Mouse (Mus musculus) spleen, adult 2 months (tissue): ENCODE results near the gene Ldb2. TPM values are rescaled to one million over a fixed set of nuclear protein-coding genes. Genes with fewer than 3 reads are reported as not detected.

ENCODE experiments used
- DNase-seq, 2 experiments: peaks; one replicate each; pipeline versions ENCODE4 v3.0.0 to v3.0.0-alpha.2; 2012 to 2021; ENCODE audit warnings: low spot score in 2 of 2, low read depth in 1 of 2
- H3K27ac ChIP-seq: fragments of 200-500 bp; 2 replicates; pipeline ENCODE4 v1.5.1; 2012; ENCODE audit warnings: low read length, inconsistent platforms; ENCODE audit not compliant: insufficient read depth
- H3K27me3 ChIP-seq: fragments of 200-500 bp; 2 replicates; pipeline ENCODE4 v1.6.1; 2012; ENCODE audit warnings: mild to moderate bottlenecking, moderate library complexity, low read length, inconsistent platforms; ENCODE audit not compliant: control insufficient read depth, insufficient read depth
- H3K36me3 ChIP-seq: fragments of 200-500 bp; 2 replicates; pipeline ENCODE4 v1.6.1; 2012; ENCODE audit warnings: mild to moderate bottlenecking, low read length, inconsistent platforms; ENCODE audit not compliant: control insufficient read depth, insufficient read depth
- H3K4me1 ChIP-seq: fragments of 200-500 bp; 2 replicates; pipeline ENCODE4 v1.6.1; 2011; ENCODE audit warnings: inconsistent platforms; ENCODE audit not compliant: control insufficient read depth, insufficient read depth, insufficient read length
- H3K4me3 ChIP-seq: fragments of 200-500 bp; 2 replicates; pipeline ENCODE4 v1.5.1; 2011; ENCODE audit warnings: mild to moderate bottlenecking, inconsistent platforms; ENCODE audit not compliant: insufficient read depth, insufficient read length; ENCODE audit errors: extremely low read depth
- CTCF ChIP-seq: fragments of 200-500 bp; IDR thresholded peaks from 2 replicates; pipeline ENCODE4 v1.5.1; 2011; ENCODE audit warnings: mild to moderate bottlenecking, inconsistent platforms; ENCODE audit not compliant: insufficient read depth, insufficient read length, insufficient replicate concordance; ENCODE audit errors: extremely low read depth
- POLR2A ChIP-seq: fragments of 200-500 bp; IDR thresholded peaks from 2 replicates; pipeline ENCODE4 v1.6.1; 2011; ENCODE audit warnings: low read depth, low read length, inconsistent platforms
- WGBS: fragments of 180-500 bp; shearing (Covaris S2); methylation state at CpG from one replicate; pipeline ENCODE4 v1.1.7; 2018; 5-methylcytosine and 5-hydroxymethylcytosine counted together
- polyA plus RNA-seq: library from polyadenylated mRNA; depleted of rRNA; stranded (reverse); fragments of >200 nt; gene quantifications from 2 replicates; pipeline ENCODE4 v1.2.3, GENCODE M21; 2012

Gene Ldb2
- polyA plus RNA-seq, 1 experiment: 10.9 TPM

GRCm38 (mm10) chr5:44552121-44552520 lies 247.4 kb downstream of the Ldb2 start:
- H3K36me3 ChIP-seq: no peaks in the 10 kb centered on the region
- H3K27ac ChIP-seq: no peak overlapping the region
- TF ChIP-seq POLR2A (no peak), CTCF (no peak)
- H3K4me3 ChIP-seq: no peak overlapping the region
- H3K4me1 ChIP-seq: no peaks in the 10 kb centered on the region
- WGBS: 81% methylated on average over 8 of the region's 8 CpGs
- no peak for DNase-seq
- no peaks in the 10 kb centered on the region for H3K27me3 ChIP-seq

- H3K27me3 ChIP-seq: no peaks in the 10 kb centered on the region
- TF ChIP-seq POLR2A: no peak
- TF ChIP-seq CTCF: no peak
- no peak for DNase-seq
- no peak overlapping the region for H3K27ac ChIP-seq
- H3K4me1 ChIP-seq: no peaks in the 10 kb centered on the region
- 89% methylated on average over 11 of the region's 11 CpGs for WGBS
- no peaks in the 10 kb centered on the region for H3K36me3 ChIP-seq
- no peak overlapping the region for H3K4me3 ChIP-seq
Observed at GRCm38 (mm10) chr5:44548468-44548867, 251.0 kb downstream of the Ldb2 start.

GRCm38 (mm10) chr5:44543472-44544132 lies 255.9 kb downstream of the Ldb2 start:
- DNase-seq: no peak
- Histone ChIP-seq H3K36me3 (no peaks in the 10 kb centered on the region), H3K4me1 (no peaks in the 10 kb centered on the region), H3K27ac (no peak overlapping the region), H3K27me3 (no peaks in the 10 kb centered on the region), H3K4me3 (no peak overlapping the region)
- 97% methylated on average over 2 of the region's 2 CpGs for WGBS
- no peak for TF ChIP-seq CTCF
- no peak for TF ChIP-seq POLR2A

GRCm38 (mm10) chr5:44541748-44542147 lies 257.7 kb downstream of the Ldb2 start:
- TF ChIP-seq CTCF (no peak), POLR2A (no peak)
- no peaks in the 10 kb centered on the region for H3K27me3 ChIP-seq
- H3K36me3 ChIP-seq: no peaks in the 10 kb centered on the region
- WGBS: 91% methylated on average over 9 of the region's 9 CpGs
- no peaks in the 10 kb centered on the region for H3K4me1 ChIP-seq
- H3K4me3 ChIP-seq: no peak overlapping the region
- no peak overlapping the region for H3K27ac ChIP-seq
- DNase-seq: no peak

- no peaks in the 10 kb centered on the region for H3K27me3 ChIP-seq
- no peak for DNase-seq
- WGBS: 94% methylated on average over 2 of the region's 2 CpGs
- TF ChIP-seq CTCF (no peak), POLR2A (no peak)
- H3K36me3 ChIP-seq: no peaks in the 10 kb centered on the region
- H3K4me1 ChIP-seq: no peaks in the 10 kb centered on the region
- H3K4me3 ChIP-seq: no peak overlapping the region
- H3K27ac ChIP-seq: no peak overlapping the region
Observed at GRCm38 (mm10) chr5:44538687-44539086, 260.8 kb downstream of the Ldb2 start.

GRCm38 (mm10) chr5:44538000-44538395 lies 261.5 kb downstream of the Ldb2 start:
- WGBS: 78% methylated on average over 5 of the region's 5 CpGs
- no peak for DNase-seq
- H3K4me1 ChIP-seq: no peaks in the 10 kb centered on the region
- H3K4me3 ChIP-seq: no peak overlapping the region
- H3K27ac ChIP-seq: no peak overlapping the region
- TF ChIP-seq CTCF (no peak), POLR2A (no peak)
- no peaks in the 10 kb centered on the region for H3K27me3 ChIP-seq
- no peaks in the 10 kb centered on the region for H3K36me3 ChIP-seq

- Histone ChIP-seq H3K36me3 (no peaks in the 10 kb centered on the region), H3K4me3 (no peak overlapping the region), H3K4me1 (no peaks in the 10 kb centered on the region), H3K27ac (no peak overlapping the region), H3K27me3 (no peaks in the 10 kb centered on the region)
- TF ChIP-seq CTCF: no peak
- TF ChIP-seq POLR2A: no peak
- WGBS: 90% methylated on average over 5 of the region's 5 CpGs
- DNase-seq: no peak
Observed at GRCm38 (mm10) chr5:44537316-44537999, 262.0 kb downstream of the Ldb2 start.
